Mouse (Mus musculus) thymus, postnatal 36 days (tissue): Measurements from ENCODE around the gene Tcam1.
A peak's percentile ranks its signal among the peaks of the same experiment; 100 is the strongest.

Experiments used
- DNase-seq, 2 experiments: peaks; one replicate each; pipeline ENCODE4 v3.0.0; 2022; ENCODE audit warnings: mixed read lengths in 2 of 2

Tcam1 gene

GRCm38 (mm10) chr11:106273811-106274210 is 2.7 kb upstream of the Tcam1 start:
- DNase-seq: no peak

GRCm38 (mm10) chr11:106274374-106274773 is 2.1 kb upstream of the Tcam1 start:
- DNase-seq: no peak

GRCm38 (mm10) chr11:106274971-106275411 is 1.5 kb upstream of the Tcam1 start:
- DNase-seq: peak in 1 of 2 experiments; percentile 7

GRCm38 (mm10) chr11:106282452-106282851 is 6.0 kb downstream of the Tcam1 start:
- no peak for DNase-seq

GRCm38 (mm10) chr11:106283371-106283770 is 6.9 kb downstream of the Tcam1 start:
- DNase-seq: no peak

- no peak for DNase-seq
Measured at GRCm38 (mm10) chr11:106284126-106284525, 7.7 kb downstream of the Tcam1 start.

GRCm38 (mm10) chr11:106286206-106286605 is 9.7 kb downstream of the Tcam1 start:
- DNase-seq: no peak

- DNase-seq: no peak
Measured at GRCm38 (mm10) chr11:106286987-106287386, 10.5 kb downstream of the Tcam1 start.

- DNase-seq: no peak
Measured at GRCm38 (mm10) chr11:106289369-106289768, 12.9 kb downstream of the Tcam1 start.

- DNase-seq: no peak
Measured at GRCm38 (mm10) chr11:106290376-106290775, 13.9 kb downstream of the Tcam1 start.

- no peak for DNase-seq
Measured at GRCm38 (mm10) chr11:106291861-106292260, 15.4 kb downstream of the Tcam1 start.

GRCm38 (mm10) chr11:106301765-106302164 is 25.3 kb downstream of the Tcam1 start, which contains the start of gene Gh:
Gene Gh (minus strand): TSS chr11:106301865.
- DNase-seq: no peak

GRCm38 (mm10) chr11:106302634-106303033 is 26.2 kb downstream of the Tcam1 start:
- DNase-seq: peak; percentile 62 to 69

GRCm38 (mm10) chr11:106305348-106306064 is 29.0 kb downstream of the Tcam1 start:
- DNase-seq: no peak

- no peak for DNase-seq
Measured at GRCm38 (mm10) chr11:106306065-106306385, 29.6 kb downstream of the Tcam1 start.

- DNase-seq: no peak
Measured at GRCm38 (mm10) chr11:106306758-106307157, 30.3 kb downstream of the Tcam1 start.

GRCm38 (mm10) chr11:106307432-106307831 is 31.0 kb downstream of the Tcam1 start:
- no peak for DNase-seq

- no peak for DNase-seq
Measured at GRCm38 (mm10) chr11:106308162-106308561, 31.7 kb downstream of the Tcam1 start.

GRCm38 (mm10) chr11:106310123-106310522 is 33.7 kb downstream of the Tcam1 start:
- DNase-seq: no peak

GRCm38 (mm10) chr11:106313533-106313932 is 37.1 kb downstream of the Tcam1 start:
- no peak for DNase-seq

GRCm38 (mm10) chr11:106314333-106314812 is 37.9 kb downstream of the Tcam1 start, which contains the start of gene Cd79b:
Gene Cd79b (minus strand): TSS chr11:106314762.
- peak in 1 of 2 experiments; percentile 43 for DNase-seq

GRCm38 (mm10) chr11:106316416-106316815 is 39.9 kb downstream of the Tcam1 start:
- no peak for DNase-seq

- DNase-seq: peak; percentile 57 to 71
Measured at GRCm38 (mm10) chr11:106317801-106318200, 41.3 kb downstream of the Tcam1 start.
